Mouse (Mus musculus): ENCODE data around the gene Dusp28.

Gene Dusp28

GRCm38 (mm10) chr1:92908664-92909063 is 1.9 kb downstream of the Dusp28 start:
- no peak for DNase-seq

- DNase-seq, result no peak
These were observed 2.3 kb downstream of the Dusp28 start for GRCm38 (mm10) chr1:92909068-92909467.

GRCm38 (mm10) chr1:92910239-92910885 is 3.6 kb downstream of the Dusp28 start, which contains the start of gene Rnpepl1:
TSS of gene Rnpepl1 (plus strand) at chr1:92910783.
- DNase-seq, result peak; percentile 85 to 90

GRCm38 (mm10) chr1:92910925-92911720 is 4.3 kb downstream of the Dusp28 start:
- DNase-seq, result peak; percentile 66 to 81

- DNase-seq, result no peak
These were observed 4.9 kb downstream of the Dusp28 start for GRCm38 (mm10) chr1:92911721-92912138.

GRCm38 (mm10) chr1:92912286-92912685 is 5.5 kb downstream of the Dusp28 start:
- DNase-seq, result no peak

GRCm38 (mm10) chr1:92914239-92914638 is 7.5 kb downstream of the Dusp28 start:
- peak in 1 of 2 experiments; percentile 16 for DNase-seq

- DNase-seq, result peak in 1 of 2 experiments; percentile 16
These were observed 8.2 kb downstream of the Dusp28 start for GRCm38 (mm10) chr1:92914993-92915392.

GRCm38 (mm10) chr1:92916725-92917124 is 9.9 kb downstream of the Dusp28 start:
- no peak for DNase-seq

GRCm38 (mm10) chr1:92919151-92919550 is 12.4 kb downstream of the Dusp28 start:
- DNase-seq, result no peak

- DNase-seq, result no peak
These were observed 13.0 kb downstream of the Dusp28 start for GRCm38 (mm10) chr1:92919775-92920174.

GRCm38 (mm10) chr1:92920474-92921200 is 13.9 kb downstream of the Dusp28 start:
- no peak for DNase-seq

- no peak for DNase-seq
These were observed 14.7 kb downstream of the Dusp28 start for GRCm38 (mm10) chr1:92921496-92921895.

- DNase-seq, result peak in 1 of 2 experiments; percentile 4
These were observed 23.5 kb downstream of the Dusp28 start for GRCm38 (mm10) chr1:92930171-92930706.

- peak in 1 of 2 experiments; percentile 9 for DNase-seq
These were observed 26.8 kb downstream of the Dusp28 start for GRCm38 (mm10) chr1:92933611-92934010.

GRCm38 (mm10) chr1:92934182-92934827 is 27.5 kb downstream of the Dusp28 start, which contains the start of gene Capn10:
TSS of gene Capn10 (plus strand) at chr1:92934376.
- DNase-seq, result peak; percentile 92 to 95

- DNase-seq, result no peak
These were observed 28.5 kb downstream of the Dusp28 start for GRCm38 (mm10) chr1:92935054-92935962.

- no peak for DNase-seq
These were observed 29.2 kb downstream of the Dusp28 start for GRCm38 (mm10) chr1:92935977-92936376.

GRCm38 (mm10) chr1:92936467-92936866 is 29.7 kb downstream of the Dusp28 start:
- DNase-seq, result no peak

GRCm38 (mm10) chr1:92937797-92938196 is 31.0 kb downstream of the Dusp28 start:
- DNase-seq, result no peak

- no peak for DNase-seq
These were observed 33.0 kb downstream of the Dusp28 start for GRCm38 (mm10) chr1:92939746-92940145.

Data from lung, postnatal 4 days (tissue).